Mouse (Mus musculus) lung, postnatal 0 days (tissue): ENCODE measurements around the gene Golga7b.

Experiments used
- CTCF ChIP-seq: IDR thresholded peaks from 2 replicates; pipeline ENCODE4 v1.5.1; 2016; ENCODE audit warnings: antibody characterized with exemption, mild to moderate bottlenecking
- EP300 ChIP-seq: IDR thresholded peaks from 2 replicates; pipeline ENCODE4 v1.6.1; 2016; ENCODE audit warnings: antibody characterized with exemption, mild to moderate bottlenecking, control low read depth

DNA sequence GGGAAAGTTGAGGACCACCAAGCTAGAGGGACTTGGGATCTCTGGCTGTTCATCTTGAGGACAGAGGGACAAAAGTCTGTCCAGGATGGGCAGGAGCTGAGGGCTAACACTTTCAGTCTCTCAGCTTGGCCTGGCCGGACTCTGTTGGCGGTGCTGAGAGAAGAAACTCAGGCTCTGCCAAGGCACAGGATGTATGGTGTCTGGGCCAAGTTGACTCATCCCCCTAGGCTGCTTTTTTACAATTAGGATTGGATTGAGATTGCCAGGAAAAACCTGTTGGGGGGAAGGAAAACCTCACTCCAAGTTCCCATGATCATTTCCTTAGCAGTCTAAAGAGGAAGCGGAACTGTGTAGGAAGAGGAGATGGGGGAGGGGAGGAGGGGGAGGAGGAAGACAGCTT lies 10.7 kb downstream of the Golga7b start:
- TF ChIP-seq CTCF, result no peak
- no peak for TF ChIP-seq EP300
